Mouse (Mus musculus) hematopoietic stem cell, adult 5-6 weeks (primary cell): Measurements from ENCODE around the gene Rbfox2. TPM values are rescaled to one million over a fixed set of nuclear protein-coding genes. Genes with fewer than 3 reads are reported as not detected.
"Not testable (repeated sequence)": the region's sequence is repeated elsewhere in the genome, so short reads cannot be mapped to it uniquely, and the experiment has no call there.

ENCODE experiments used
- ATAC-seq, 2 experiments: fragments of 125-278 bp in 1 of 2; replicated peaks in 1 of 2; 2 replicates each; pipeline ENCODE4 v1.8.0; 2016 to 2017; ENCODE audit warnings: inconsistent platforms in 2 of 2, mild to moderate bottlenecking in 2 of 2, moderate number of reproducible peaks in 2 of 2, low read depth in 1 of 2, moderate TSS enrichment in 1 of 2; ENCODE audit not compliant: low FRiP score in 2 of 2, poor library complexity in 2 of 2, severe bottlenecking in 2 of 2, insufficient read depth in 1 of 2, low TSS enrichment in 1 of 2
- total RNA-seq: library from RNA; stranded (forward); fragments of 172-1452, 232-1000 nt; gene quantifications from 2 replicates; pipeline ENCODE4 v1.2.3, GENCODE M21; 2017

Gene Rbfox2
- total RNA-seq, 1 experiment from 2014 or later = 11.9 TPM

GRCm38 (mm10) chr15:77336287-77336967 lies 29.6 kb upstream of the Rbfox2 start:
- ATAC-seq = peak; percentile 53 to 56

DNA sequence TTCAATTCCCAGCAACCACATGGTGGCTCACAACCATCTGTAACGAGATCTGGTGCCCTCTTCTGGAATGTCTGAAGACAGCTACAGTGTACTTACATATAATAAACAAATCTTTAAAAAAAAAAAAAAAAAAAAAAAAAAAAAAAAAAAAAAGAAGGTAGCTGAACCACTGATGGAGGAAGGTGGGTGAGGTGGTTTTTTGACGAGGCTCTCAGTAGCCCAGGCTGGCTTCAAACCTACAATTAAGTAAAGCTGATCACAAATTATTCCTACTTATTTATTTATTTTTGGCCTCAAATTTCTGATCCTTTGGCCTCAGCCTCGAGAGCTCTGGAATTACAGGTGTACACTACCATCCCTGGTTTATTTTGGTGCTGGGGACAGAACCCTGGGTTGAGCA lies 28.4 kb upstream of the Rbfox2 start:
- ATAC-seq = not testable (repeated sequence)

GRCm38 (mm10) chr15:77332272-77332991 lies 25.6 kb upstream of the Rbfox2 start:
- no peak for ATAC-seq

- ATAC-seq = no peak
Observed at GRCm38 (mm10) chr15:77331444-77331843, 24.6 kb upstream of the Rbfox2 start.

- no peak for ATAC-seq
Observed at GRCm38 (mm10) chr15:77329681-77330180, 22.9 kb upstream of the Rbfox2 start.

- no peak for ATAC-seq
Observed at GRCm38 (mm10) chr15:77326361-77326760, 19.6 kb upstream of the Rbfox2 start.

DNA sequence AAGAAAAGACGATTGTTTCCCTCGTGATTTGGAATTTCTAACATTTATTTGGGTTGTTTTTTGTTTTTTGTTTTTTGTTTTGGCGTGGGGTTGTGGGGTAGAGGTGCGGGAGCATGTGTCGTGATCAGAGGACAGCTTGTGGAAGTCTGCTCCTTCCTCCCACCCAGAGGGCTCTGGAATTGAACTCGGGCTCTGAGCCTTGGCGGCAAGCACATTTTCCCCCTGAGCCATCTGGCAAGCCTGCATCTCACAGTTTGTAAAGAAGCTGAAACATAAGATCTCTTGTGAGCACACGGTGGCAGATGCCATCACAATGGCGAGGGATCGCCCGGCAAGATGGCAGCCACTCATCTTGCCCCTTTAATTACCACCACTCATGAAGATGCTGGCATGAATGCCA lies 17.6 kb upstream of the Rbfox2 start:
- no peak for ATAC-seq

GRCm38 (mm10) chr15:77323226-77323625 lies 16.4 kb upstream of the Rbfox2 start:
- ATAC-seq = no peak

DNA sequence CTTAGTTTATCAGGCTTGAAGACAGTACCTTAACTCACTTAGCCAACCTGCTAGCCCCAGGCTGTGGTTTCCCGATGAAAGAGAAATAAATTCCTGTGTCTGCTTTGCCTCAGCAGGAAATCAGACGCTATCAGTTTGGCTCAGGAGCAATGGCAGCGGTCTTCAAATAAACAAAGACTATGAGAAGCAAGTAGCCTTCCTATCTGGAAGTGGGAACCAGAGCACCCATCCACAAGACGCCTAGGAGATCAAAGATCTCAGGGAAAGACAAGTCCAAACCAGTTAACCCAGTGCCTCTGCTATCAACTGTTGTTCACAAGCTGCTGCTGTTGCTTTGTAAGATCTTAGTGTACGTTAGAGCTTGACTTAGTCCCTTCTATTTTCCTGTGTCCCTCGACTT lies 6.9 kb upstream of the Rbfox2 start:
- no peak for ATAC-seq

- ATAC-seq = no peak
Observed at GRCm38 (mm10) chr15:77312796-77313195, 6.0 kb upstream of the Rbfox2 start.

DNA sequence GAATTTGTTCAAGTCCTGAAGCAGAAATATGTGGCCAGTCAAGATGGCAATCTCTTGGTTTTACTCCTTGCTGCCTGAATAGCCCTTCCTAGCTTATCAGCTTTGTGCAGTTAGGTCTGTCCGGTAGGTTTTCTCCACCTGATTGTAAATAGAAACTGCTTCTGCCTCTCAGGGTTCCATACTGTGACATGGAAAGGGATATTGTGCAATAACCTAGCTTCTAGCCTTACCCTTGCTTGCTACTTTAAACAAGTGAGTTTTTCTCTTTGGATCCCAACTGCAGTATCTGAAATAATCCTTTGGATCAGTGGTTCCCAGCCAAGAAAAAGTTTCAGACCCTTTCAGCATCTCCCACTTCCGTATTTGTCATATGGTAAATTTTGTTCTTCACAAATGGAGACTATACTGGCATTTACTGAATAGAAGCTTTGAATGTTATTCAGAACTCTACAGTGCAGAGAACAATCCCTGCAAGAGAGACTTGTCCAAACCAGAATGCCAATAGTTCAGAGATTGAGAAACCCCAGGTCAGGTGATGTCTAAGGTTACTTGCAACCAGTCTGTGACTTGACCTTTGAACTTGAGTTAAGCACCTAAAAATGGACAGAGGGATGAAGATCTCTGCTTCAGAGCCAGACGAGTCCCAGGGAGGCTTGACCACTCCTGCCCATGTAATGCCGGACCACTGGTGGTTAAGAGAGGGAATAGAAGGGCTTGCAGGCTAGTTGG lies 1.1 kb upstream of the Rbfox2 start:
- no peak for ATAC-seq

DNA sequence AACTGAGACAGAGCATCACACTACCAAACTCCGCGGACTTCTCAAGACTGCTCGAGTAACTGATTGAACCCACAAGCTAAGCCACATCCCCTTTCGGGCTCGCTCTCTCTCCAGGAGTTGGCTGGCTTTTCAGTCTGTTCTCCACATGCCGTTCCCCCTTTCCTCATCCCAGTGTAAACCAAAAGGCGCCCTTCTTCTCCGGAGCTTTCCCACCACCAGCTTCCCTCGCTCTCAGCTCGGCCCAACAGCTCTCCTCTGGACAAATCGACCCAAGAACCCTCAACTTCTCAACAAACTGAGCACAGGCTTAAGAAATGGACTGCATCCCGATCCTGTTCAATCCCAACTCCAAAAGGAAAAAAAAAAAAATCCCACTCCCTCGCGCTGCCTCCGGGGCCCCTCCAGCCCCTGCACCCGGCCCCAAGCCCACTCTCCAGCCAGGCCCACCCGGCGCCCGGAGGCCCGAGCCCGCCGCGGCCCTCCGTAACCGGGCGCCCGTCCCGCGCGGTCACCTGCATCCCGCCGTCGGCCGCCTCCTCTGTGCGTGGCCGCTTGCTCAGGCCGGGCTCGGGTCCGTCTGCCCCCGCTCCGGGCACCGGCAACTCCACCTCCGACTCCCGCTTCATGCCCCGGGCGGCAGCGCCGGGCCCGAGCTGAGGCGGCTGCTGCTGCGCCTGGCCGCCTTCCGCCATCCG lies 805 bp downstream of the Rbfox2 start:
- ATAC-seq = peak; percentile 65 to 67; a peak in 3 of 4 replicates

GRCm38 (mm10) chr15:77304960-77305359 lies 1.8 kb downstream of the Rbfox2 start:
- no peak for ATAC-seq

DNA sequence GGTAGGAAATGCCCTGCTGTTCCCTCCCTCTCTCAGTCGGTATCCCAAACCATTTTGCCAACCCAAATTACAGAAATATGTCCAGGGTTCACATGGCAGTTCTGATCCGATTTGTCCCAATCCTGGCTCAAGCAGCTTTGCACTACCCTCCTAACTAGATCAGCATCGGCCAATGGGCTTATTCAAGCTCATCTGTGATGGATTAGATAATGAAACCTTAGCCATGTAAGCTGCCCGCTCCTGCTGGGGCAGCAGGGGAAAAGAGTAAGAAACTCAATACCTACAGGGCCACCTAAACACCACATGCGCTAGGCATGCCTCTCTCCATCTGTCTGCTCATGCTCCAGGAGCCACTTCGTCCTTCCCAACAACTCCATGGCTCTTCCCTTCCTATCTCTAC lies 5.7 kb downstream of the Rbfox2 start:
- no peak for ATAC-seq

- ATAC-seq = no peak
Observed at GRCm38 (mm10) chr15:77298564-77298963, 8.2 kb downstream of the Rbfox2 start.

GRCm38 (mm10) chr15:77296635-77297034 lies 10.2 kb downstream of the Rbfox2 start:
- ATAC-seq = no peak

GRCm38 (mm10) chr15:77293493-77293892 lies 13.3 kb downstream of the Rbfox2 start:
- ATAC-seq = no peak

DNA sequence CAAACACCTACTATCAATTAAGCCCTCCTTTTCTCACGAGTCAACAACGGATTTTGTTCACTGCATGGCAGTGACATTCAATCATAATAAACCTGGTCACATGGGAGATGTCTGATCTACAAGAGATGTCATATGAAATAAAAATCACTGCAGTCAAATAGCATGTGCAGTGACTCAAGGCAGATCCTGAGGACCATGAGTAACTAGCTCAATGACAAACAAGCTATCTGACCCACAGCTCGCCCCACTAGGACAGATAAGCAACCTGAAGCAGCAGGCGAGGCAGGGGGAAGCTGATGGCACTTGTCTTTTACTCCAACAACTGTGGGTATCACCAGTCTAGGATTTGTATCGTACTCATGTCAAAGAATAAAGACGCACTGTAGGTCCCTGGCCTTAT lies 14.4 kb downstream of the Rbfox2 start:
- no peak for ATAC-seq
